Mouse (Mus musculus) kidney, adult 18-20 months (tissue): ENCODE data around the gene Exosc9.
A peak's percentile ranks its signal among the peaks of the same experiment; 100 is the strongest.
"Not testable (repeated sequence)": the region's sequence is repeated elsewhere in the genome, so short reads cannot be mapped to it uniquely, and the experiment has no call there.

Experiments
- DNase-seq: peaks from one replicate; pipeline ENCODE4 v3.0.0; 2021

Exosc9 gene

DNA sequence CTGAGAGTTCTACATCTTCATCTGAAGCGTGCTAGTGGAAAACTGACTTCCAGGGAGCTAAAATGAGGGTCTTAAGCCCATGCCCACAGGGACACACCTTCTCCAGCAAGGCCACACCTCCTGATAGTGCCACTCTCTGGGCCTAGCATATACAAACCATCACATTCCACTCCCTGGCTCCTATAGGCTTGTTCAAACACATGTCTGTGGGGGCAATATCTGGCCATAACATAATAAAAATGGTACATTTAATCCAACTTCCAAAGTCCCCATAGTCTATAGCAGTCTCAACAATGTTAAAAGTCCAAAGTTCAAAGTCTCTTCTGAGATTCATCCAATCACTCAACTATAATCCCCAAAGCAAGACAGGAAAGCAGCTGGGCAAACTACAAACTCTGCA, 5.2 kb downstream of the Exosc9 start:
- DNase-seq, result no peak

DNA sequence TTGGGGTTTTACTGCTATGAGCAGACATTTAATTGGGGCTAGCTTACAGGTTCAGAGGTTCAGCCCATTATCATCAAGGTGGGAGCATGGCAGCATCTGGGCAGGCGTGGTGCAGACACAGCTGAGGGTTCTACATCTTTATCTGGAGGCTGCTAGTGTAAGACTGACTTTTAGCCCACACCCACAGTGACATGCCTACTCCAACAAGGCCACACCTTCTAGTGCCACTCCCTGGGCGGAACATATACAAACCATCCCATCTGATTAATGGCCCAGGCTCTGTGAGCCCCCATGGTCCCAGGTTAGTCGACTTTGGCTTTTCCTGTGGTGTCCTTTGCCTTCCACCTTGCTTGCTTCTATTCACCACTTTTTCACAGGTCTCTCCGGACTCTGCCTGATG, 7.2 kb downstream of the Exosc9 start:
- no peak for DNase-seq

DNA sequence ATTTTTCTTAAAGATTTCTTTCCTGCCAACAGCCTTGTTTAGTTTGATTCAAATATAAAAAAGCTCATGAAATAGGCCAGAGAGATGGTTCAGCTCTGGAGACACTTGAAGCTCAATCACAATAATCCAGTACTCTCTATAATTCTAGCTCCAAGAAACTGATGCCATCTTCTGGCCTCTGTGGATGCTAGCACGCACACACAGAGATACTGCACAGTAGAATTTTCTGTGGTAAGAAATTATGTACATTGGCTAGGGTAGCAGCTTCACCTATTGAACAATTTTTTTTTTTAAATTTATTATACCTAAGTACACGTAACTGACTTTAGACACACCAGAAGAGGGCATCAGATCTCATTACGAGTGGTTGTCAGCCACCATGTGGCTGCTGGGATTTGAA, 11.3 kb downstream of the Exosc9 start:
- no peak for DNase-seq

DNA sequence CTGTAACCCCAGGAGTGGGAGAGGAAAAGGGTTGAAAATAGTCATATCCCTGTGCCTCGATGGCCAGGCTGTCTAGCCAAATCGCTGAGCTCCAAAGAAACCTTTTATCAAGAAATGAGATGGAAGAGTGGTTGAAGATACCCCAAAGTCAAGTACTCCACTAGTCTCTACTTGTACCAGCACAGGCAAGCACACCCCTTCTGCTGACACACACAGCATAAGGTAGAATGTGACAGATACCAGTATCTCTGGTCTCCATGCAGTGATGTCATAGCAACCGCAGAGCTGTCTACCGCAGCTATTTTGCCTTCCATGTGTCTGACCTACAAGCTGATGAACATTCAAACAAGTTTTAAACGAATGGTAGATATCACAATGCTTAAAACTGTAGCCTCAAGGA, 17.4 kb downstream of the Exosc9 start:
- DNase-seq, result no peak

DNA sequence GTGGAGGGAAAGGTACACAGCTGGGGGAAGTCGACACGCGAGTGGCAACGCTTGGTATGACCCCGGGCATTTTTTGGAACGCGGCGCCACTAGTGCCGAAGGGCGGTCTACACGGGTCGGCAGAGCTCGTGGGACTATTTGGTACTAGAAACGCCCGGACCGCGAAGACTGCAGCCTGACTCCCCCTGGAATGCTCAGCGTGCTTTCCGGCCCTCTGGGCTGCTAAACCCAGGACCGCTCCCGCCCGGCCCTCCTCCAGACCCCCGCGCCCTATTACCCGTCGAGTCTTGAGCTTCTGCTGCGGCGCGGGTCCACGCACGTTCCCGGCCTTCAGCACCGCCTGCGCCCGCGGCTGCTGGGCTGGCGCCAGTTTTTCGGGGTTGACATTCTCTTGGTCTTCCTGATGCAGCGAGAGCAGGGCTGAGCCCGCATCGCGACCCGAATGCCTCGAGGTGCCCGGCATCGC, 19.0 kb downstream of the Exosc9 start:
- DNase-seq, result no peak

DNA sequence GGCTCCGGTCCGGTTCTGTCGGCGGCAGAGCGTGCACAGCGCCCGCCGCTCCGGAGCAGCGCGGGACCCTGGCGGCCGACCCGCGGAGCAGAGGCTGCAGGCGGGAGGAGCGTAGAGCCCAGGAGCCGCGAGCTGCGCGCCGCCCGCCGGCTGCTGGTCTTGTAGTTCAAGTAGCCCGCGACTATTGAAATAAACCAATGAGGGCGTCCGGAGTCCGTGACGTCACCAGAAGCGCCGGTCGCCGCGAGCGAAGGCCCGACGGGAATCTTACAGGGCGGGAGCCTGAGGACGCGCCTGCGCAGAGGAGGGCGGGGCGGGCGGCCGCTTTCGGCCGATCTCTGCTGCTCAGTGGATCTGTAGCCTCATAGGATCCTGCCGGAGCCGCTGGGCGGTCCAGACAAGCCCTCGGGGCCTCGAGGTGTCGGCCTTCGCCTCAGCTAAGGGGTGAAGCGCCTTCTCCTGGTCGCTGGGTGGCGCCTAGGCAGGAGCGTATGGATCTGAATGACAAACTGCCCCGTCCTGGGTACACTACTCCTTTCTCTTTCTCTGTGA, 19.5 kb downstream of the Exosc9 start, which contains the start of gene Ccna2:
Gene Ccna2 (minus strand): TSS at position 324 of the 552 bp plus-strand sequence.
- peak; percentile 96 for DNase-seq

DNA sequence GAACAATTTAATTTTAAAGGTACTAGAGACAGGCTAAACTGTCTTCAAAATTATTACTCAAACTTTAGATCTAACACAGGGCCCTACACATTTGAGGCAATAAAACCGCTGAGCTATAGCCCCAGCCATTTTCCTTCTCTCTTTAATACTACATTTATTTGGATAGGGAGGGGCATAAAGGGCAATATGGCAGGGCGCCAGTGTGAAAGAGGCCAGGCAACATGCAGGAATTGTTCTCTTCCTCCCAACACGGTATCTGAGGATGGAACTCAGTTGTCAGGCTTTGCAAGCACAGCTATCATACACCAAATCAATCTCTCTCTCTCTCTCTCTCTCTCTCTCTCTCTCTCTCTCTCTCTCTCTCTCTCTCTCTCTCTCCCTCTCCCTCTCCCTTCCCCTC, 46.4 kb downstream of the Exosc9 start:
- no peak for DNase-seq

DNA sequence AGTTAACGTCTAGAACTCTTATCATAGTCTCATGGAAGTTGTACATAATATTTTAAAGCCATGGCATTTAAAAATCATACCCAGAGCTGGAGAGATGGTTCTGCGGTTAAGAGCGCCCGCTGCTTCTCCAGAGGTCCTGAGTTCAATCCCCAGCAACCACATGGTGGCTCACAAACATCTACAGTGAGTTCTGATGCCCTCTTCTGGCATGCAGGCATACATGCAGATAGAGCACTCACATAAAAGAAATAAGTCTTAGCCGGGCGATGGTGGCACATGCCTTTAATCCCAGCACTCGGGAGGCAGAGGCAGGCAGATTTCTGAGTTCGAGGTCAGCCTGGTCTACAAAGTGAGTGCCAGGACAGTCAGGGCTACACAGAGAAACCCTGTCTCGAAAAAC, 47.4 kb downstream of the Exosc9 start:
- not testable (repeated sequence) for DNase-seq

DNA sequence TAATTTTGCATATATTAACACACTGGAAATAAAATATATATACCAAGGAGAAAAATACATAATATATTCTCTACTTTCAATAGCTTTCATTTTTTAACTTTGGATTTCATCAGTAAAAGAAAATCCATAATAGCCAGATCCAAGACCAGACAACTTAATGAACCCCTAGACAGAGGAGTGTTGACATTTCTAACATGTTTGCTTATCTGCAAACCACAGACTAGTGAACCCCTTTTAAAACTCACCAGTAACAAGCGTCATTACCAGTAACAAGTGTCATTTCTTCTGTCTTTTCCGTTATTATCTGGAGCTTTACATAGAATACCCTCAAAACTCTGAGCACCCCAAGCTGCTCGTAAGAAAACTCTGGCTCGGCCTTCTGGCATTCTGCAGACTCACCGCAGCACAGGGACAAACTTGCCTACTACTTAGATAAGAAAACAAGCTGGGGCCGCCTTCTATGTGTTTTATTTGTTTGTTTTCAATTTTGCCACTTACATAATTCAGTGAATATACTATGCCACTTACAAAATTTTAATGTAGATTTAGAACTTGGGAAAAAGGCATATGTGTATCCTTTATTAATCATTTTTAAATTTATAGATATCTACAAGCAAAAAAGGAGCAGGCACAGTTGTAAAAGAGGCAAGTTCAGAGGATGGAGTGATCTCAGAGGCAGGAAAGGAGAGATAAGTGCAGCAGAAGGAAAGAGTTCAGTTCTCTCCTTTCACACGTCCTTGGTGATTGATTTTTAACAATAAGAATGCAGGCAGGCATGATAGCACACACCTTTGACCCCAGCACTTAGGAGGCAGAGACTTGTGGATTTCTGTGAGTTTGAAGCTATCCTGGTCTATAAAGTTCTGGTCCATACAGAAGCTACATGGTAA, 53.7 kb downstream of the Exosc9 start:
- no peak for DNase-seq

DNA sequence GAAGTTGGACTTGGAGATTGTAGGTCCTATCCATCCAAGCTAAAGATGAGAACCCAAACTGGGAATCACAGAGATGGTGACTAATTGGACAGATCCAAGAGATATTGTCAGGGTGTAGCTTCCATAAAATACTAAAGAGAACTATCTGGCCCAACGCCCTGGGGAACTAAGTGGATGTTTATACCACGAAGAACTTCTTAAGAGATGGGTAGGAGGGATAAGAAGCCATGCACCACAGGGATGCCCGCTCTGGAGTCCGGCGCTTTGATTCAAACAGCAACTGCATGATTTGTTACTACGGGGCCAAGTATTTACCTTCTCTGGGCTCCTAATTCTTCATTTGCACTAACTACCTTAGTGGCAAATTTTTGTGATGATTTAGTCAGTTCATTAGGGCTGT, 60.3 kb downstream of the Exosc9 start:
- no peak for DNase-seq

DNA sequence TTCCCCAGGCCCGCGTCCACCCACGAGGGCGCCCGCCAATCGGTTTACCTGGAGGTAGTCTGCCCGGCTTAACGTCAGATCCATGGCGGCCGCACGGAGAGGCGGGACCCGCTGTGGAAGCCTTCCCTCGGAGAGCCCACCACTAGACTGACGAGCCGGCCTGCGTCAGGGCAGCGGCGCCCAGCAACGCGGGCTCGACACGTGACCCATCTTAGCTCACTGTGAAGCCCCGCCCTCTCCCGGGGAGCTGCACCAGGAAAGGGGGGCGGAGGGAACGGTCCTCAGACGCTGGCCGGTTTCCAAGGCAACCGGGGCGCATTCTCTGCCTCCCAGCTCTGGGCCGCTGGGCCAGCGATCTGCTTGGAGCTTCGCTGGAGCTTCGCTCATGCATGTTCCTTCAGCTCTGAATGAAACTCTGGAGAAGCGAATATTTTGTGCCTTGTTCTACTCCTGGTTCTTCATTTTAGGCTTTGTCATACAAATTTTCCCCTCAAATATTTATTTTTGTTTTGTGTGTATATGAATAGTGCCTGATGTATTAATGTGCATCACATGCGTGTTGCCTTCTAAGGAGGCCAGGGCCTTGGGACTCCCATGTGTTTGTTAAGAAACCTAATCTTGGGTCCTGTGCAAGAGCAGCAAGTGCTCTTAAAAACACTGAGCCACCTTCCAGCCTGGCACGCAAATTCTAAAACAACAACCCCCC, 60.9 kb downstream of the Exosc9 start, which contains the start of gene Bbs7:
Gene Bbs7 (minus strand): TSS at position 276 of the 706 bp plus-strand sequence.
- peak; percentile 92 for DNase-seq

DNA sequence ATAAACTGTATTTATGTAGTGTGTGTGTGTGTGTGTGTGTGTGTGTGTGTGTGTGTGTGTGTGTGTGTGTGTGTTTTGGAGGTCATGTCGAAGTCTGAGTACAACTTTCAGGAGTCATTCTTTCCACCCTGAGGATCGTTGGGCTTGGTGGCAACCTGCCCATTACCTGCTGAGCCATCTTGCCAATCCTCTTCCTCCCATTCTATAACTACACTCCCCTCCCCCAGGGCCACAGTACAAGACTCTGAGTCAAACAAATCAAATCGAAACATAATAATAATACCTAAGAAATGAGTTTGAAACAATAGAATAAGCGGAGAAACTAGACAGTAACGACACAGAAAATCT, 61.5 kb downstream of the Exosc9 start:
- no peak for DNase-seq
